Mouse (Mus musculus): ENCODE results near the gene Apobec4. TPM values are rescaled to one million over a fixed set of nuclear protein-coding genes. Genes with fewer than 3 reads are reported as not detected.

Apobec4 gene
- polyA plus RNA-seq (2017; shearing (Covaris generic)): not detected

DNA sequence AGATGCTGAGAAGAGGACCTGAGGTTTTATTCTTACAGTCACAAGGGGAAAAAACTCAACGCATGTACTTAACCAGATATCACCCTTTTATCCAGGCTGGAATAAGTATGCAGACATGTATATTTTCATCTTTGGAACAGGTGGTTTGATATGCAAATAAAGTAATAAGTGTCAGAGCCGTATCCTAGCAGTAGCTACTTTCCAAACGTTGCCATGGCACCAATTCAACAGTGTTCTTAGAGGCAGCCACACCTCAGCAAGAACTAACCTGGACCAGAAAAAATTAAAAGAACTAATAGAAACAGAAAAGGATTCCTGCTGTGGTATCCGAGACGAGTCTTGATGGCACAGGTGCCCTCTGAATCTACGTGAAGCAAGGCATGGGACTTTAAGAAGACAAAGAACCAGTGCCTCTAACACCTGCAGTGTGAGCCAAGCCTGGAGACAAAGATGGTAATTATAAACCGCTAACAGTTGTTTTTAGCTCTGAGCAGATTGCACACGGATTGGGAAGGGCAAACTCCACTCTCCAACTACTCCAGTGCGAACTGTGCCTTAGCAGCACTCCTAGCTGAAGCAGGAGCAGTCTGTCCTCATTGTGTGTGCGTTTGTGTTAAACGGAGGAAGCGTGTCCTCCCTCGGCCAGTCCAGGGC lies at the start of gene Apobec4:
TSS of gene Apobec4 (plus strand) at position 240 of the 654 bp plus-strand sequence.

DNA sequence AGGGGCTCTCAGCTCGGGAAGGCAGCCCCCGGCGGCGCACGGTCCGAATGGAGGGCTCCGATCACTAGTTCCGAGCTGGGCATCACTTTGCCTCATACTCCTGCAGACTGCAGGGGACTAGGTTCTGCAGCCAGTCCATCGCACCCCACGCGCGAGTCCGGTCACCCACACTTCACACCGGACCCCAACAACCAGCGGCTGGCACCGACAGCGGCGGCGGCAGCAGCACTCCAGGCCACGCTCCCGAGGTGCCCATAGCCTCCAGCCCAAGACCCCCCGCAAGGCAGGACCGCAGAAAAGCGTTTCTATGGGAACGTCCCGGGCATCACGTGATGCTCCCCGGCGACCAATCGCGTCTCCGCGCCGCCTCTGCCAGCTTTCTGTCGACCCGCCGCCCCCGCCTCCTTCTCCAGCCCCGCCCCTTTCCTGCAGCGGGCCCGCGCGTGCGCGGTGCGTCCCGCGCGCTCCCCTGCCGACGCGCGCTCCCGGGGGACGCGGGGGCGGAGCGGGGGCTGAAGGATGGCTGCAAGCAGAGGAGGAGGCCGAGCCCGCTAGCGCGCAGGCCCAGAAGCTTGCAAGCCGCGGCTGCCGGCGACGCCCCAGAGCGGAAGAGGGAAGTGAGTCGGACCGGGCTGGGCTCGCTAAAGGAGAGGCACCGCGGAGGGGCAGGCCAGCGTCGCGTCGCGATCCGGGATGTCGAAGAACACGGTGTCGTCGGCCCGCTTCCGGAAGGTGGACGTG lies 15.9 kb downstream of the Apobec4 start, which contains the start of the genes Rgl1 and Arpc5:
TSS of gene Rgl1 (minus strand) at position 320 of the 741 bp plus-strand sequence.
TSS of gene Arpc5 (plus strand) at position 511 of the 741 bp plus-strand sequence.

DNA sequence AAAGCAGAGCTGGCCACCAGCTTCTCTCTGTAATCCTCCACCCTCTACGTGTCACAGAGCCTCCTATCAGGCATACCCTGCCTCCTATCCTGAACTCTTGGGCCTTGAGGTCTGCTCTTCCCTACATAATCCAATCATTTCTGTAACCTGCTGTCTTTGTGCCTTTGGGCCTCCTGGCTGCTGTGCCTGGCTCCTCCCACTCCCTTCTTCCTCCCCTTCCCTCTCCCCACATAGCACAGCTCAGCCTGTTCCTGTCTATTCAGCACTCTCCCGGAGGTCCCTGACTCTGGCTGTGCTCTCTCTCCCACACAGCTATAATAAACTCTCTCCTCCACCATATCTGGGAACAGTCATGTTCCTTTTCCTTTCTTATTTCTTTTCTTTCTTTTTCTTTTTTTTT lies 49.5 kb downstream of the Apobec4 start, which contains the start of gene Ncf2:
TSS of gene Ncf2 (plus strand) at position 298 of the 400 bp plus-strand sequence.

Other genes with a start within 250 kb of the Apobec4 start
- 0.87 TPM for gene Rgl1, start 15.8 kb downstream of the Apobec4 start, polyA plus RNA-seq (2017; shearing (Covaris generic))
- gene Arpc5, start 16.0 kb downstream of the Apobec4 start, polyA plus RNA-seq (2017; shearing (Covaris generic)): 779 TPM
- 5.0 TPM for gene Ncf2, start 49.6 kb downstream of the Apobec4 start, polyA plus RNA-seq (2017; shearing (Covaris generic))
- gene Smg7, start 152.1 kb downstream of the Apobec4 start, polyA plus RNA-seq (2017; shearing (Covaris generic)): 63.8 TPM
- gene Nmnat2, start 204.4 kb downstream of the Apobec4 start, polyA plus RNA-seq (2017; shearing (Covaris generic)): 1.2 TPM